Mouse (Mus musculus) ovary, adult 2 months (tissue): Measurements from ENCODE around the gene Arpc3. TPM values are rescaled to one million over a fixed set of nuclear protein-coding genes. Genes with fewer than 3 reads are reported as not detected.

Source experiments
- polyA plus RNA-seq: library from polyadenylated mRNA; depleted of rRNA; stranded (reverse); fragments of >200 nt; gene quantifications from 2 replicates; pipeline ENCODE4 v1.2.3, GENCODE M21; 2012; rRNA removed

The Arpc3 gene
- 74.5 and 83.4 TPM in 2 replicates for polyA plus RNA-seq

GRCm38 (mm10) chr5:122391786-122392180 is at the start of gene Arpc3:
Arpc3 (plus strand) TSS chr5:122391878.

GRCm38 (mm10) chr5:122353807-122354491 is 37.7 kb upstream of the Arpc3 start, which contains the start of the genes Rad9b and Vps29:
Rad9b (minus strand) TSS chr5:122354233.
Vps29 (plus strand) TSS chr5:122354369.

GRCm38 (mm10) chr5:122371591-122372191 is 20.0 kb upstream of the Arpc3 start, which contains the start of gene Gpn3:
Gpn3 (plus strand) TSS chr5:122371876.

GRCm38 (mm10) chr5:122372192-122372769 is 19.4 kb upstream of the Arpc3 start, which contains the start of gene Fam216a:
Fam216a (minus strand) TSS chr5:122372364.

GRCm38 (mm10) chr5:122421271-122422068 is 29.8 kb downstream of the Arpc3 start, which contains the start of gene Anapc7:
Anapc7 (plus strand) TSS chr5:122421693.

Other genes starting within 250 kb of the Arpc3 start
- 119 and 128 TPM in 2 replicates for gene Ppp1cc, start 233.6 kb upstream of the Arpc3 start, polyA plus RNA-seq
- 8.8 and 11.6 TPM in 2 replicates for gene Hvcn1, start 185.1 kb upstream of the Arpc3 start, polyA plus RNA-seq
- gene Tctn1, start 127.4 kb upstream of the Arpc3 start, polyA plus RNA-seq = 56.6 and 63.9 TPM in 2 replicates
- gene Pptc7, start 107.5 kb upstream of the Arpc3 start, polyA plus RNA-seq = 25.4 and 25.6 TPM in 2 replicates
- gene Rad9b, start 37.6 kb upstream of the Arpc3 start, polyA plus RNA-seq = 4.0 and 4.1 TPM in 2 replicates
- gene Vps29, start 37.5 kb upstream of the Arpc3 start, polyA plus RNA-seq = 26.6 and 48.7 TPM in 2 replicates
- gene Gpn3, start 20.0 kb upstream of the Arpc3 start, polyA plus RNA-seq = 74.3 and 78.9 TPM in 2 replicates
- gene Fam216a, start 19.5 kb upstream of the Arpc3 start, polyA plus RNA-seq = 42.6 and 45.6 TPM in 2 replicates
- gene Anapc7, start 29.8 kb downstream of the Arpc3 start, polyA plus RNA-seq = 54.2 and 59.0 TPM in 2 replicates
- gene Atp2a2, start 110.3 kb downstream of the Arpc3 start, polyA plus RNA-seq = 99.6 and 109 TPM in 2 replicates
- 1.3 and 2.6 TPM in 2 replicates for gene Ift81, start 222.6 kb downstream of the Arpc3 start, polyA plus RNA-seq